Mouse (Mus musculus) thymus, adult 2 months (tissue): ENCODE data around the gene Tmie.

ENCODE experiments used
- CTCF ChIP-seq: fragments of 200-500 bp; IDR thresholded peaks from 2 replicates; pipeline ENCODE4 v1.5.1; 2012; ENCODE audit warnings: mild to moderate bottlenecking, control low read depth, low read length, moderate library complexity, borderline replicate concordance; ENCODE audit not compliant: control insufficient read depth, poor library complexity, insufficient read depth; ENCODE audit errors: extremely low read depth
- POLR2A ChIP-seq: fragments of 200-500 bp; IDR thresholded peaks from 2 replicates; pipeline ENCODE4 v1.6.1; 2012; ENCODE audit warnings: mild to moderate bottlenecking, low read length, control low read depth, moderate library complexity; ENCODE audit not compliant: control insufficient read depth, poor library complexity, insufficient read depth; ENCODE audit errors: extremely low read depth

GRCm38 (mm10) chr9:110920665-110921419, 40.9 kb upstream of the Tmie start:
- no peak for TF ChIP-seq CTCF
- 0 out of 2 replicates have a peak, but pooled peaks have one; percentile 43 for TF ChIP-seq POLR2A
